Comparison of ENCODE assay signal across 8 mouse cellular contexts in the genomic region with DNA sequence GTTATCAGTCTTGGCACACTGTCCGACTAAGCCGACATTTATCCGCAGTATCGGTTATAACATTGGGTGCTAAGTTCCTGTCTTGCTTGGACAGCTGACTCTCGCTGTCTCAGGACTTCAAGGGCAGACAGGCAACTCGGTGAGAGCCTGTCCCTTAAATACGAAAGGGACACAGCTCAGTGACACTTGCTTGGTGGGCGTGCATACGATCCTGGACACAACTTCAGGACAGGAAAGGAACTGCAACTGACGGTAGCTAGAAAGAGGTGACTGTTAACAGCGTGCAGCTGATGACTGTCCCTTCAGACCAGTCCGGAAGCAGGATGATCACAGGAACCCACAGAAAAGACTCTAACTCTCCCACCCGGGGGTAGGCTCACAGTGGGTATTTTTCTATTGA. TPM values are rescaled to one million over a fixed set of nuclear protein-coding genes. Genes with fewer than 3 reads are reported as not detected.
DNase-seq lines count a peak whose midpoint lies in the region; ATAC-seq and TF ChIP-seq lines count a peak whose summit lies in the region.
"Had no signal": no experiment of that assay in that cellular context is flagged by ENCODE, and none has a peak within 500 bp of the region (broad histone marks: within the 10 kb centered on the region; RNA-seq: fewer than 3 reads in every experiment).

No protein-coding gene starts in this region.

- H3K4me2 ChIP-seq in hindbrain, embryonic 14.5 days (replicated peaks) = 0 out of 2 replicates have a peak overlapping the region, but pooled peaks have one; percentile 6
- no peak overlapping the region for H3K4me2 ChIP-seq in midbrain, embryonic 14.5 days (ENCODE audit: low read length)
- no peak overlapping the region for H3K4me2 ChIP-seq in midbrain, embryonic 15.5 days
- no peak overlapping the region for H3K4me2 ChIP-seq in stomach, postnatal 0 days (replicated peaks; ENCODE audit: low read depth)

- H3K4me1 ChIP-seq in hindbrain, embryonic 14.5 days (replicated peaks; ENCODE audit: control insufficient read depth, insufficient read depth, low read length) = no peaks in the 10 kb centered on the region
- H3K4me1 ChIP-seq in hindbrain, embryonic 10.5 days (replicated peaks) = 0 out of 2 replicates have a peak, but pooled peaks cover 2% of the 10 kb centered on the region
- no peaks in the 10 kb centered on the region for H3K4me1 ChIP-seq in midbrain, embryonic 14.5 days (ENCODE audit: control insufficient read depth, insufficient read depth, low read length)
- no peaks in the 10 kb centered on the region for H3K4me1 ChIP-seq in midbrain, embryonic 15.5 days
- no peaks in the 10 kb centered on the region for H3K4me1 ChIP-seq in stomach, postnatal 0 days (replicated peaks; ENCODE audit: control insufficient read depth, insufficient read depth)

- H3K27me3 ChIP-seq in hindbrain, embryonic 14.5 days (ENCODE audit: control insufficient read depth, insufficient read depth, low read length) = no peaks in the 10 kb centered on the region; the same call in 1 of the 2 replicates
- H3K27me3 ChIP-seq in hindbrain, embryonic 10.5 days (ENCODE audit: insufficient read depth, poor library complexity, severe bottlenecking) = no peaks in the 10 kb centered on the region; the same call in 1 of the 2 replicates
- H3K27me3 ChIP-seq in midbrain, embryonic 14.5 days (ENCODE audit: control insufficient read depth, insufficient read depth, low read length) = no peaks in the 10 kb centered on the region
- H3K27me3 ChIP-seq in midbrain, embryonic 15.5 days (replicated peaks) = 0 out of 2 replicates have a peak, but pooled peaks cover 5% of the 10 kb centered on the region
- H3K27me3 ChIP-seq in stomach, postnatal 0 days (ENCODE audit: control insufficient read depth, insufficient read depth, low read length) = no peaks in the 10 kb centered on the region

- no peak for DNase-seq in hindbrain, embryonic 14.5 days (ENCODE audit: low spot score)
- no peak for DNase-seq in hindbrain, embryonic 10.5 days (ENCODE audit: low spot score)
- DNase-seq in midbrain, embryonic 14.5 days = peak; percentile 33
- no peak for DNase-seq in stomach, postnatal 0 days (ENCODE audit: low spot score)
- DNase-seq: thymus, postnatal 36 days had no signal

- TF ChIP-seq CTCF in stomach, postnatal 0 days (IDR thresholded peaks at IDR 0.05; ENCODE audit: low read depth) = peak; percentile 39; the same call in 1 of the 2 replicates

- H3K36me3 ChIP-seq in hindbrain, embryonic 14.5 days (replicated peaks; ENCODE audit: control insufficient read depth, insufficient read depth) = no peaks in the 10 kb centered on the region
- no peaks in the 10 kb centered on the region for H3K36me3 ChIP-seq in hindbrain, embryonic 10.5 days
- no peaks in the 10 kb centered on the region for H3K36me3 ChIP-seq in midbrain, embryonic 14.5 days (ENCODE audit: control insufficient read depth, insufficient read depth, low read length)
- no peaks in the 10 kb centered on the region for H3K36me3 ChIP-seq in midbrain, embryonic 15.5 days (replicated peaks)
- no peaks in the 10 kb centered on the region for H3K36me3 ChIP-seq in stomach, postnatal 0 days (ENCODE audit: control insufficient read depth, insufficient read depth, low read length)

- TF ChIP-seq EP300 in stomach, postnatal 0 days (optimal IDR thresholded peaks at IDR 0.05) = no peak

- H3K9me3 ChIP-seq in hindbrain, embryonic 14.5 days (ENCODE audit: control insufficient read depth, low read length) = no peaks in the 10 kb centered on the region
- H3K9me3 ChIP-seq in hindbrain, embryonic 10.5 days = no peaks in the 10 kb centered on the region
- no peaks in the 10 kb centered on the region for H3K9me3 ChIP-seq in midbrain, embryonic 14.5 days (ENCODE audit: control insufficient read depth, low read length)
- H3K9me3 ChIP-seq in midbrain, embryonic 15.5 days = no peaks in the 10 kb centered on the region
- no peaks in the 10 kb centered on the region for H3K9me3 ChIP-seq in stomach, postnatal 0 days (ENCODE audit: control insufficient read depth, low read length)

- no peak overlapping the region for H3K4me3 ChIP-seq in hindbrain, embryonic 14.5 days (replicated peaks; ENCODE audit: low read length)
- no peak overlapping the region for H3K4me3 ChIP-seq in hindbrain, embryonic 10.5 days
- H3K4me3 ChIP-seq in midbrain, embryonic 14.5 days (replicated peaks; ENCODE audit: low read depth, low read length) = no peak overlapping the region
- no peak overlapping the region for H3K4me3 ChIP-seq in midbrain, embryonic 15.5 days
- no peak overlapping the region for H3K4me3 ChIP-seq in stomach, postnatal 0 days (ENCODE audit: low read depth, low read length)

- no peak overlapping the region for H3K27ac ChIP-seq in hindbrain, embryonic 14.5 days
- H3K27ac ChIP-seq in hindbrain, embryonic 10.5 days = no peak overlapping the region
- H3K27ac ChIP-seq in midbrain, embryonic 14.5 days (replicated peaks; ENCODE audit: low read depth, low read length) = no peak overlapping the region
- no peak overlapping the region for H3K27ac ChIP-seq in midbrain, embryonic 15.5 days
- H3K27ac ChIP-seq in stomach, postnatal 0 days (replicated peaks) = no peak overlapping the region

- no peak overlapping the region for H3K9ac ChIP-seq in hindbrain, embryonic 14.5 days
- no peak overlapping the region for H3K9ac ChIP-seq in midbrain, embryonic 14.5 days (replicated peaks; ENCODE audit: low read length)
- no peak overlapping the region for H3K9ac ChIP-seq in midbrain, embryonic 15.5 days
- no peak overlapping the region for H3K9ac ChIP-seq in stomach, postnatal 0 days (ENCODE audit: low read length)

- no peak for ATAC-seq in hindbrain, embryonic 14.5 days (ENCODE audit: low FRiP score)
- no peak for ATAC-seq in midbrain, embryonic 14.5 days (ENCODE audit: low FRiP score, low TSS enrichment)
- no peak for ATAC-seq in midbrain, embryonic 15.5 days (replicated peaks)
- ATAC-seq in common myeloid progenitor, adult 5-6 weeks (replicated peaks; ENCODE audit: low read depth, poor library complexity, severe bottlenecking) = peak; percentile 64
- ATAC-seq in stomach, postnatal 0 days (ENCODE audit: low FRiP score, low TSS enrichment) = no peak
- no peak for ATAC-seq in erythroblast, adult 5-6 weeks (replicated peaks; ENCODE audit: low FRiP score, poor library complexity, severe bottlenecking)

- WGBS in hindbrain, embryonic 14.5 days = 35% methylated on average over 13 of the region's 13 CpGs
- WGBS in hindbrain, embryonic 10.5 days = 42% methylated on average over 13 of the region's 13 CpGs
- 38% methylated on average over 13 of the region's 13 CpGs for WGBS in midbrain, embryonic 14.5 days
- 36% methylated on average over 13 of the region's 13 CpGs for WGBS in midbrain, embryonic 15.5 days
- 48% methylated on average over 13 of the region's 13 CpGs for WGBS in stomach, postnatal 0 days

RNA-seq across cellular contexts. Expression of a gene that starts 27.8 kb away (rescaled TPM):
- 13.2 and 13.8 TPM in 2 replicates for polyA plus RNA-seq in hindbrain, embryonic 14.5 days (2014; fragmentation: Nextera tagmentation; extraction: Ambion mirVana)
- polyA plus RNA-seq in hindbrain, embryonic 10.5 days (2016; fragmentation: Nextera tagmentation; extraction: Ambion mirVana) = 11.8 and 13.0 TPM in 2 replicates
- 6.5 and 10.8 TPM in 2 replicates for polyA plus RNA-seq in midbrain, embryonic 14.5 days (2014; fragmentation: Nextera tagmentation; extraction: Ambion mirVana)
- 13.4 and 15.1 TPM in 2 replicates for polyA plus RNA-seq in midbrain, embryonic 15.5 days (2015; fragmentation: Nextera tagmentation; extraction: Ambion mirVana)
- 0.23 TPM in 1 of 2 replicates, not detected in the other for total RNA-seq in common myeloid progenitor, adult 5-6 weeks (2017)
- 3.9 and 4.3 TPM in 2 replicates for polyA plus RNA-seq in stomach, postnatal 0 days (2015; fragmentation: Nextera tagmentation; extraction: Ambion mirVana)
- 0.63 and 0.77 TPM in 2 replicates for total RNA-seq in erythroblast, adult 5-6 weeks (2015; ENCODE audit: low replicate concordance)
- total RNA-seq in erythroblast, adult 5-6 weeks (2017; ENCODE audit: low replicate concordance) = 0.68 and 0.98 TPM in 2 replicates
